Mouse (Mus musculus) olfactory bulb, adult 2 months (tissue): ENCODE results near the gene Llgl2.

Experiments used
- CTCF ChIP-seq: fragments of 200-500 bp; IDR thresholded peaks from 2 replicates; pipeline ENCODE4 v1.5.1; 2012; ENCODE audit warnings: low read depth, mild to moderate bottlenecking, low read length, moderate library complexity; ENCODE audit not compliant: insufficient read depth
- POLR2A ChIP-seq: fragments of 200-500 bp; IDR thresholded peaks from 2 replicates; pipeline ENCODE4 v1.6.1; 2012; ENCODE audit warnings: mild to moderate bottlenecking, low read depth, low read length, moderate library complexity; ENCODE audit not compliant: insufficient read depth

GRCm38 (mm10) chr11:115796898-115797297, 27.0 kb upstream of the Llgl2 start:
- no peak for TF ChIP-seq CTCF
- no peak for TF ChIP-seq POLR2A
